Mouse (Mus musculus) G1E (cell line): ENCODE results near the gene Prpf18. TPM values are rescaled to one million over a fixed set of nuclear protein-coding genes. Genes with fewer than 3 reads are reported as not detected.

ENCODE experiments used
- ATAC-seq: 2 replicates; pipeline ENCODE4 v1.8.0; 2016; ENCODE audit warnings: mild to moderate bottlenecking; ENCODE audit not compliant: insufficient number of reproducible peaks, poor library complexity, low FRiP score, severe bottlenecking; ENCODE audit errors: extremely low read depth
- DNase-seq: peaks from one replicate; pipeline ENCODE4 v3.0.0; 2012; ENCODE audit warnings: low spot score
- H3K27me3 ChIP-seq: 2 replicates; pipeline ENCODE4 v1.6.1; 2012; ENCODE audit warnings: mild to moderate bottlenecking, low read length, inconsistent platforms; ENCODE audit not compliant: insufficient read depth
- H3K36me3 ChIP-seq: replicated peaks from 2 replicates; pipeline ENCODE3; 2012; ENCODE audit warnings: mild to moderate bottlenecking, inconsistent platforms
- H3K4me1 ChIP-seq: 2 replicates; pipeline ENCODE4 v1.6.1; 2012; ENCODE audit warnings: low read depth, low read length, inconsistent platforms, mixed read lengths; ENCODE audit not compliant: insufficient read depth
- H3K4me3 ChIP-seq: 2 replicates; pipeline ENCODE4 v1.5.1; 2012; ENCODE audit warnings: low read depth, mild to moderate bottlenecking, inconsistent platforms, low read length, moderate library complexity, mixed read lengths
- H3K9me3 ChIP-seq: replicated peaks from 2 replicates; pipeline ENCODE4 v1.6.1; 2012; ENCODE audit warnings: inconsistent platforms
- CTCF ChIP-seq: IDR thresholded peaks from 2 replicates; pipeline ENCODE4 v1.5.1; 2012; ENCODE audit warnings: low read depth, low read length, inconsistent platforms, mixed read lengths
- GATA1 ChIP-seq: IDR thresholded peaks from 2 replicates; pipeline ENCODE4 v1.6.1; 2012; ENCODE audit warnings: borderline replicate concordance, low read length, inconsistent platforms, mixed read lengths
- GATA2 ChIP-seq: IDR thresholded peaks from 2 replicates; pipeline ENCODE4 v1.6.1; 2012; ENCODE audit warnings: low read depth, low read length, inconsistent platforms, borderline replicate concordance
- POLR2AphosphoS5 ChIP-seq: IDR thresholded peaks from 2 replicates; pipeline ENCODE4 v1.6.1; 2012; ENCODE audit warnings: low read depth, low read length, inconsistent platforms; ENCODE audit not compliant: insufficient replicate concordance
- TAL1 ChIP-seq: conservative IDR thresholded peaks from 2 replicates; pipeline ENCODE4 v1.6.1; 2012; ENCODE audit warnings: low read depth, low read length, inconsistent platforms, mixed read lengths
- polyA plus RNA-seq: library from polyadenylated mRNA; stranded (reverse); fragments of >175 nt; gene quantifications from 2 replicates; pipeline ENCODE4 v1.2.3, GENCODE M21; 2012
- total RNA-seq, 2 experiments: library from RNA; stranded (forward) in 1 of 2; stranded (reverse) in 1 of 2; fragments of 200-1000 nt in 1 of 2; fragments of >200 nt in 1 of 2; fragmentation: Nextera tagmentation in 1 of 2; gene quantifications; 2 replicates each; pipeline ENCODE4 v1.2.3; 2014 to 2017

Gene Prpf18
- total and polyA plus RNA-seq, 3 experiments: 41.5 to 60.5 (median 44.1) TPM

- H3K4me1 ChIP-seq: peaks cover 46% of the 10 kb centered on the region
- ATAC-seq (no peak), DNase-seq (no peak)
- H3K4me3 ChIP-seq: no peak overlapping the region
- no peaks in the 10 kb centered on the region for H3K27me3 ChIP-seq
- H3K36me3 ChIP-seq: peaks cover 96% of the 10 kb centered on the region
- TF ChIP-seq POLR2AphosphoS5 (no peak), GATA1 (no peak), CTCF (no peak)
- H3K9me3 ChIP-seq: no peaks in the 10 kb centered on the region
These were observed 77.7 kb downstream of the Prpf18 start for GRCm38 (mm10) chr2:4574251-4574650.

- TF ChIP-seq POLR2AphosphoS5 (no peak), TAL1 (no peak), CTCF (no peak), GATA1 (no peak), GATA2 (no peak)
- DNase-seq (no peak), ATAC-seq (no peak)
These were observed 78.5 kb downstream of the Prpf18 start for GRCm38 (mm10) chr2:4573386-4573785.

GRCm38 (mm10) chr2:4572498-4573263, 79.2 kb downstream of the Prpf18 start:
- DNase-seq: no peak
- H3K27me3 ChIP-seq: no peaks in the 10 kb centered on the region
- H3K4me3 ChIP-seq: no peak overlapping the region; the same call in 1 of the 2 replicates
- H3K36me3 ChIP-seq: peaks cover 96% of the 10 kb centered on the region
- no peaks in the 10 kb centered on the region for H3K9me3 ChIP-seq
- H3K4me1 ChIP-seq: peaks cover 55% of the 10 kb centered on the region
- TF ChIP-seq GATA2 (no peak), POLR2AphosphoS5 (no peak), GATA1 (no peak), TAL1 (no peak; the same call in 1 of the 2 replicates), CTCF (no peak)
- 0 out of 2 replicates have a peak, but pooled peaks have one; percentile 5 for ATAC-seq

More at GRCm38 (mm10) chr2:4573386-4573785, 78.5 kb downstream of the Prpf18 start:
- no peaks in the 10 kb centered on the region for H3K27me3 ChIP-seq
- peaks cover 96% of the 10 kb centered on the region for H3K36me3 ChIP-seq
- H3K9me3 ChIP-seq: no peaks in the 10 kb centered on the region
- no peak overlapping the region for H3K4me3 ChIP-seq
- H3K4me1 ChIP-seq: peaks cover 53% of the 10 kb centered on the region

Other genes with a start within 250 kb of the Prpf18 start
- 3.6 TPM in 1 of 2 replicates, not detected in the other for gene Bend7, start 65.7 kb upstream of the Prpf18 start, total RNA-seq (2014; fragmentation: Nextera tagmentation)
- gene Bend7, start 65.7 kb upstream of the Prpf18 start, total RNA-seq (2017): 0.05 TPM in 1 of 2 replicates, not detected in the other
- gene Bend7, start 65.7 kb upstream of the Prpf18 start, polyA plus RNA-seq: not detected in 2 replicates
- 38.8 and 42.6 TPM in 2 replicates for gene Sephs1, start 229.5 kb upstream of the Prpf18 start, total RNA-seq (2014; fragmentation: Nextera tagmentation)
- 52.2 and 55.8 TPM in 2 replicates for gene Sephs1, start 229.5 kb upstream of the Prpf18 start, total RNA-seq (2017)
- gene Sephs1, start 229.5 kb upstream of the Prpf18 start, polyA plus RNA-seq: 8.4 and 9.0 TPM in 2 replicates